Mouse (Mus musculus) CH12.LX (cell line): ENCODE results near the gene Sstr2. TPM values are rescaled to one million over a fixed set of nuclear protein-coding genes. Genes with fewer than 3 reads are reported as not detected.

ENCODE experiments used
- DNase-seq: peaks from one replicate; pipeline ENCODE4 v3.0.0-alpha.2; 2013; ENCODE audit errors: extremely low read depth
- H3K27ac ChIP-seq: 2 replicates; pipeline ENCODE4 v1.5.1; 2012; ENCODE audit warnings: low read depth, mild to moderate bottlenecking, control low read depth, moderate library complexity; ENCODE audit not compliant: insufficient read depth
- H3K27me3 ChIP-seq: replicated peaks from 2 replicates; pipeline ENCODE3; 2012; ENCODE audit warnings: inconsistent platforms
- H3K36me3 ChIP-seq, 2 experiments: replicated peaks in 1 of 2; 2 replicates each; pipeline versions ENCODE3 to v1.6.1; 2012; ENCODE audit warnings: inconsistent platforms in 1 of 2, low read length in 1 of 2, mild to moderate bottlenecking in 1 of 2, mixed read lengths in 1 of 2, moderate library complexity in 1 of 2; ENCODE audit not compliant: control insufficient read depth in 1 of 2, insufficient read depth in 1 of 2
- H3K4me1 ChIP-seq, 2 experiments: 2 replicates each; pipeline ENCODE4 v1.6.1; 2012; ENCODE audit warnings: inconsistent platforms in 1 of 2, moderate library complexity in 1 of 2; ENCODE audit not compliant: insufficient read depth in 2 of 2, control insufficient read depth in 1 of 2
- H3K4me2 ChIP-seq: 2 replicates; pipeline ENCODE4 v1.6.1; 2012; ENCODE audit warnings: low read depth, mild to moderate bottlenecking, control low read depth; ENCODE audit not compliant: poor library complexity, insufficient read depth, severe bottlenecking
- H3K4me3 ChIP-seq, 3 experiments: fragments of 150-350 bp in 1 of 3; sonication (generic) in 1 of 3; replicated peaks in 1 of 3; 2 replicates each; pipeline versions ENCODE3 to v1.5.1; 2011 to 2012; ENCODE audit warnings: low read depth in 2 of 3, low read length in 2 of 3, mild to moderate bottlenecking in 2 of 3, moderate library complexity in 2 of 3, control low read depth in 1 of 3, improper control_type of control experiment in 1 of 3, inconsistent platforms in 1 of 3, mixed read lengths in 1 of 3; ENCODE audit not compliant: poor library complexity in 1 of 3
- H3K79me2 ChIP-seq: replicated peaks from 2 replicates; pipeline ENCODE4 v1.6.1; 2012; ENCODE audit warnings: mild to moderate bottlenecking, moderate library complexity; ENCODE audit not compliant: control insufficient read depth, poor library complexity, insufficient read depth, severe bottlenecking; ENCODE audit errors: extremely low read depth
- H3K9ac ChIP-seq: 2 replicates; pipeline ENCODE4 v1.6.1; 2012; ENCODE audit warnings: low read depth, mild to moderate bottlenecking, control low read depth, moderate library complexity; ENCODE audit not compliant: insufficient read depth
- H3K9me3 ChIP-seq: replicated peaks from 2 replicates; pipeline ENCODE3; 2012; ENCODE audit warnings: low read length, inconsistent platforms, mixed read lengths
- CHD2 ChIP-seq: IDR thresholded peaks from 2 replicates; pipeline ENCODE4 v1.6.1; 2011; ENCODE audit warnings: low read length, improper control_type of control experiment
- ELF1 ChIP-seq: IDR thresholded peaks from 2 replicates; pipeline ENCODE4 v1.6.1; 2014; ENCODE audit warnings: low read depth, mild to moderate bottlenecking, inconsistent platforms, low read length, improper control_type of control experiment
- EP300 ChIP-seq: IDR thresholded peaks from 2 replicates; pipeline ENCODE4 v1.6.1; 2011; ENCODE audit warnings: low read length, improper control_type of control experiment
- GABPA ChIP-seq: IDR thresholded peaks from 2 replicates; pipeline ENCODE4 v1.6.1; 2012; ENCODE audit warnings: low read depth, low read length, improper control_type of control experiment, inconsistent platforms; ENCODE audit not compliant: insufficient replicate concordance
- JUND ChIP-seq: conservative IDR thresholded peaks from 2 replicates; pipeline ENCODE4 v1.6.1; 2011; ENCODE audit warnings: low read depth, low read length, improper control_type of control experiment
- KAT2A ChIP-seq: IDR thresholded peaks from 2 replicates; pipeline ENCODE4 v1.6.1; 2012; ENCODE audit warnings: low read length, improper control_type of control experiment, inconsistent platforms; ENCODE audit not compliant: insufficient replicate concordance
- MAZ ChIP-seq: IDR thresholded peaks from 2 replicates; pipeline ENCODE4 v1.6.1; 2012; ENCODE audit warnings: low read depth, mild to moderate bottlenecking, inconsistent platforms, low read length, improper control_type of control experiment, moderate library complexity
- MXI1 ChIP-seq: IDR thresholded peaks from 2 replicates; pipeline ENCODE4 v1.6.1; 2011; ENCODE audit warnings: mild to moderate bottlenecking, low read depth, low read length, improper control_type of control experiment
- MYC ChIP-seq: IDR thresholded peaks from 2 replicates; pipeline ENCODE4 v1.6.1; 2011; ENCODE audit warnings: low read depth, mild to moderate bottlenecking, improper control_type of control experiment, low read length
- POLR2A ChIP-seq: IDR thresholded peaks from 2 replicates; pipeline ENCODE4 v1.6.1; 2011; ENCODE audit warnings: low read depth, mild to moderate bottlenecking, improper control_type of control experiment, low read length
- POLR2AphosphoS2 ChIP-seq: IDR thresholded peaks from 2 replicates; pipeline ENCODE4 v1.6.1; 2011; ENCODE audit warnings: low read depth, low read length, improper control_type of control experiment
- SIN3A ChIP-seq: IDR thresholded peaks from 2 replicates; pipeline ENCODE4 v1.6.1; 2012; ENCODE audit warnings: low read length, improper control_type of control experiment, inconsistent platforms
- TBP ChIP-seq: conservative IDR thresholded peaks from 2 replicates; pipeline ENCODE4 v1.6.1; 2011; ENCODE audit warnings: low read depth, low read length, improper control_type of control experiment
- USF2 ChIP-seq: conservative IDR thresholded peaks from 2 replicates; pipeline ENCODE4 v1.6.1; 2011; ENCODE audit warnings: low read depth, low read length, improper control_type of control experiment
- ZC3H11A ChIP-seq: IDR thresholded peaks from 2 replicates; pipeline ENCODE4 v1.6.1; 2012; ENCODE audit warnings: low read depth, mild to moderate bottlenecking, inconsistent platforms, low read length, improper control_type of control experiment
- ZKSCAN1 ChIP-seq: IDR thresholded peaks from 2 replicates; pipeline ENCODE4 v1.6.1; 2012; ENCODE audit warnings: low read depth, inconsistent platforms, low read length, improper control_type of control experiment, borderline replicate concordance
- ZNF384 ChIP-seq: IDR thresholded peaks from 2 replicates; pipeline ENCODE4 v1.6.1; 2012; ENCODE audit warnings: low read depth, low read length, improper control_type of control experiment, inconsistent platforms
- dilution Hi-C: fragments of 300-500 bp; cut with MboI; formaldehyde crosslinking; loops from 2 replicates; pipeline ENCODE4 v1.14.3; 2020; ENCODE audit warnings: low sequenced_read_pairs; ENCODE audit not compliant: extremely low pct_unique_long_range_greater_than_20kb, extremely low pct_ligation_motif_present
- in situ Hi-C: fragments of 300-500 bp; cut with MboI; formaldehyde crosslinking; loops from 3 replicates; pipeline ENCODE4 v1.14.3; 2019; ENCODE audit warnings: low sequenced_read_pairs, low pct_ligation_motif_present, low pct_unique_long_range_greater_than_20kb, mixed read lengths
- polyA plus RNA-seq: library from polyadenylated mRNA; unstranded; fragments of >175 nt; gene quantifications from 2 replicates; pipeline ENCODE4 v1.2.1, GENCODE M21; 2012; ENCODE audit warnings: low read depth; ENCODE audit not compliant: insufficient read length
- total RNA-seq, 2 experiments: library from RNA; depleted of rRNA; stranded (reverse); fragments of 300-350 nt in 1 of 2; fragments of >200 nt in 1 of 2; gene quantifications; 2 replicates each; pipeline ENCODE4 v1.2.3; 2012 to 2014

Gene Sstr2
- total and polyA plus RNA-seq, 3 experiments = not detected

DNA sequence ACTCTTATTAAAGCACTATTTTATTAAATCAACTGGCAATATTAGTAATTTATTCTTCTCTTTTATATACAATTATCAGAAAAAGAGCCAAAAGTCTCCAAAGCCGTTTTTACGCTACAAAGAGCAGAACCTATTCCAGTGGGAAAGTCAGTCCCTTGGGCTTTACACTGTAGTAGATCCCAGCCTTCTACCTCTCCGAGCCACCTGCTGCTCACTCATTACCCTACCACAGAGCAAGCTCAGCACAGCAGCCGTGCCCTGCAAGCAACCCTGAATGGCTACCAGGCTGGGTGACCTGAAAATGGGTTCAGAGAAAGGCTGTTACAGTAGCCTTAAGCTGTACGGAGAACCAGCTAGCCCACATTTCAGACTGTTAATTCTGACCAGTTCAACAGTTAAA, 55.5 kb downstream of the Sstr2 start:
- dilution Hi-C loops = no loop called here
- no peak for TF ChIP-seq ELF1
- TF ChIP-seq ZC3H11A = no peak
- no peak for TF ChIP-seq JUND
- no peak for TF ChIP-seq MYC
- TF ChIP-seq ZNF384 = no peak
- no peak for TF ChIP-seq SIN3A
- no peak for TF ChIP-seq POLR2AphosphoS2
- TF ChIP-seq CHD2 = no peak
- TF ChIP-seq TBP = no peak
- TF ChIP-seq MXI1 = no peak
- no peak for TF ChIP-seq POLR2A
- TF ChIP-seq ZKSCAN1 = no peak
- TF ChIP-seq MAZ = no peak
- no peak for TF ChIP-seq KAT2A
- no peak for TF ChIP-seq GABPA
- TF ChIP-seq EP300 = no peak
- no peak for TF ChIP-seq USF2
- in situ Hi-C loops = no loop called here
- no peak overlapping the region for H3K27ac ChIP-seq
- H3K4me2 ChIP-seq = no peak overlapping the region
- no peaks in the 10 kb centered on the region for H3K27me3 ChIP-seq
- H3K9ac ChIP-seq = no peak overlapping the region
- no peak for DNase-seq
- peaks cover 12 to 30% of the 10 kb centered on the region in 2 experiments for H3K4me1 ChIP-seq
- no peaks in the 10 kb centered on the region for H3K9me3 ChIP-seq
- no peak overlapping the region for H3K4me3 ChIP-seq
- H3K36me3 ChIP-seq = peaks cover 40 to 85% of the 10 kb centered on the region in 2 experiments
- H3K79me2 ChIP-seq = peaks cover 67% of the 10 kb centered on the region

Other genes with a start within 250 kb of the Sstr2 start
- gene Cog1, start 29.8 kb downstream of the Sstr2 start, total RNA-seq (2012; rRNA removed) = 28.2 and 28.6 TPM in 2 replicates
- 15.4 and 15.8 TPM in 2 replicates for gene Cog1, start 29.8 kb downstream of the Sstr2 start, total RNA-seq (2014; rRNA removed)
- gene Cog1, start 29.8 kb downstream of the Sstr2 start, polyA plus RNA-seq = 31.5 and 38.6 TPM in 2 replicates
- 52.2 and 54.4 TPM in 2 replicates for gene Slc39a11, start 30.7 kb downstream of the Sstr2 start, total RNA-seq (2012; rRNA removed)
- 43.2 and 44.9 TPM in 2 replicates for gene Slc39a11, start 30.7 kb downstream of the Sstr2 start, total RNA-seq (2014; rRNA removed)
- gene Slc39a11, start 30.7 kb downstream of the Sstr2 start, polyA plus RNA-seq = 51.0 and 53.1 TPM in 2 replicates
- 34.9 and 35.3 TPM in 2 replicates for gene Fam104a, start 64.8 kb downstream of the Sstr2 start, total RNA-seq (2012; rRNA removed)
- 11.6 and 14.6 TPM in 2 replicates for gene Fam104a, start 64.8 kb downstream of the Sstr2 start, total RNA-seq (2014; rRNA removed)
- gene Fam104a, start 64.8 kb downstream of the Sstr2 start, polyA plus RNA-seq = 55.0 and 57.0 TPM in 2 replicates
- 25.1 and 30.1 TPM in 2 replicates for gene D11Wsu47e, start 65.1 kb downstream of the Sstr2 start, total RNA-seq (2012; rRNA removed)
- 25.6 and 29.6 TPM in 2 replicates for gene D11Wsu47e, start 65.1 kb downstream of the Sstr2 start, total RNA-seq (2014; rRNA removed)
- 24.7 and 26.2 TPM in 2 replicates for gene D11Wsu47e, start 65.1 kb downstream of the Sstr2 start, polyA plus RNA-seq
- 0.13 TPM in 1 of 2 replicates, not detected in the other for gene Cpsf4l, start 90.7 kb downstream of the Sstr2 start, total RNA-seq (2012; rRNA removed)
- gene Cpsf4l, start 90.7 kb downstream of the Sstr2 start, total RNA-seq (2014; rRNA removed) = not detected in 2 replicates
- 0.43 and 0.53 TPM in 2 replicates for gene Cpsf4l, start 90.7 kb downstream of the Sstr2 start, polyA plus RNA-seq
- gene Cdc42ep4, start 132.5 kb downstream of the Sstr2 start, total RNA-seq (2012; rRNA removed) = 2.6 and 3.4 TPM in 2 replicates
- gene Cdc42ep4, start 132.5 kb downstream of the Sstr2 start, total RNA-seq (2014; rRNA removed) = 2.3 TPM in 2 replicates
- gene Cdc42ep4, start 132.5 kb downstream of the Sstr2 start, polyA plus RNA-seq = 6.7 and 8.1 TPM in 2 replicates